Mouse (Mus musculus): ENCODE measurements at regions not wholly inside any gene's neighbourhood (a gene's known extent, or its start where the extent isn't known, plus 50 kb on each side); places are given as distances from the start of the nearest gene placed in this dataset.

- no peak for ATAC-seq (ENCODE audit: poor library complexity, severe bottlenecking)
These were observed 53.6 kb upstream of the Actr3 start for GRCm38 (mm10) chr1:125488915-125489730.

- no peak for ATAC-seq (ENCODE audit: poor library complexity, severe bottlenecking)
These were observed 55.5 kb upstream of the Actr3 start for GRCm38 (mm10) chr1:125491014-125491413.

- no peak for ATAC-seq (ENCODE audit: poor library complexity, severe bottlenecking)
These were observed 59.1 kb upstream of the Actr3 start for GRCm38 (mm10) chr1:125494598-125494997.

- no peak for ATAC-seq (ENCODE audit: poor library complexity, severe bottlenecking)
These were observed 60.0 kb upstream of the Actr3 start for GRCm38 (mm10) chr1:125495320-125496083.

- no peak for ATAC-seq (ENCODE audit: poor library complexity, severe bottlenecking)
These were observed 61.5 kb upstream of the Actr3 start for GRCm38 (mm10) chr1:125497006-125497405.

- ATAC-seq (ENCODE audit: poor library complexity, severe bottlenecking): peak; percentile 54
These were observed 58.4 kb upstream of the Slc35f5 start for GRCm38 (mm10) chr1:125501964-125502517.

GRCm38 (mm10) chr1:125503878-125504277 lies 56.5 kb upstream of the Slc35f5 start:
- no peak for ATAC-seq (ENCODE audit: poor library complexity, severe bottlenecking)

- ATAC-seq (ENCODE audit: poor library complexity, severe bottlenecking): no peak
These were observed 52.4 kb upstream of the Slc35f5 start for GRCm38 (mm10) chr1:125507786-125508514.

- ATAC-seq (ENCODE audit: poor library complexity, severe bottlenecking): peak; percentile 57; the same call in 1 of the 2 replicates
These were observed 51.7 kb upstream of the Slc35f5 start for GRCm38 (mm10) chr1:125508594-125509257.
